Mouse (Mus musculus): ENCODE data around the gene Pip4k2a. TPM values are rescaled to one million over a fixed set of nuclear protein-coding genes. Genes with fewer than 3 reads are reported as not detected.

Pip4k2a gene
- polyA plus RNA-seq, 1 experiment = 7.1 TPM

DNA sequence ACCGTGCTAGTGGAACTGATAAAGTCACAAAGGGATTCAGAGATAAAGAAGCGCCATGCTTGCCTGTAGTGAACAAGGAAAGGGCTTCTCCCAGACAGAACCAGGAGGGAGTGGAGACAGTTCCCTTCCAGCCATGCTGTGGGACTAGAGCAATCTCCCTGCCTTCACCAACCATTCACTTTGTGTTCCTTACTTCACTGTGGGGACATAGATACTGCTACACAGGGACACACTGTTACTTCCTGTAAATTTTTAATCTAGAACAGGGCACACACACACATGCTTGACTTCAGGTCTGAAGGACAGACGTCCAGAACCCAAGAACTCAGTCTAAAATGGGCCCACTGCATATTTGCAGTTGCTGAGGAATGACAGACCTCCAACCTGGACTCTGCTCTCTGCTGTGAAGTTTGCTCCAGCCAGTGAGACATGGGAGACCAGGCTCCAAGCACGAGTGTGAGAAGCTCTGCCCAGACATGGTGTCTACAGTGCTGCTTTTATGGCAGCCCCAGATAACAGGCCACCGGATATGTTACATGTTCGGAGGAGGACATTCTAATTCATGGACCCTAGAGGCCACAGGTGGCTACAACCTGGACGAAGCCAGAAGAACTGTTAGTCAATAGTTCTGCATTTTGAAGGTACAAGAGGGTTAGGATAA is 69.2 kb downstream of the Pip4k2a start:
- no peaks in the 10 kb centered on the region for H3K36me3 ChIP-seq (ENCODE audit: control insufficient read depth, insufficient read depth, low read length)
- TF ChIP-seq POLR2A (IDR thresholded peaks at IDR 0.05; ENCODE audit: low read depth, low read length) = no peak
- TF ChIP-seq CTCF (conservative IDR thresholded peaks at IDR 0.05; ENCODE audit: insufficient read depth, insufficient read length, low read depth, low read length) = no peak
- no peaks in the 10 kb centered on the region for H3K27me3 ChIP-seq (replicated peaks; ENCODE audit: control insufficient read depth, insufficient read depth, low read length)
- no peak for DNase-seq
- no peak overlapping the region for H3K27ac ChIP-seq (ENCODE audit: insufficient read depth, low read depth, low read length)
- no peaks in the 10 kb centered on the region for H3K4me1 ChIP-seq (ENCODE audit: control insufficient read depth, insufficient read depth, low read length)
- no peak overlapping the region for H3K4me3 ChIP-seq (ENCODE audit: insufficient read depth, low read depth, low read length)
- 71% methylated on average over 7 of the region's 7 CpGs for WGBS

DNA sequence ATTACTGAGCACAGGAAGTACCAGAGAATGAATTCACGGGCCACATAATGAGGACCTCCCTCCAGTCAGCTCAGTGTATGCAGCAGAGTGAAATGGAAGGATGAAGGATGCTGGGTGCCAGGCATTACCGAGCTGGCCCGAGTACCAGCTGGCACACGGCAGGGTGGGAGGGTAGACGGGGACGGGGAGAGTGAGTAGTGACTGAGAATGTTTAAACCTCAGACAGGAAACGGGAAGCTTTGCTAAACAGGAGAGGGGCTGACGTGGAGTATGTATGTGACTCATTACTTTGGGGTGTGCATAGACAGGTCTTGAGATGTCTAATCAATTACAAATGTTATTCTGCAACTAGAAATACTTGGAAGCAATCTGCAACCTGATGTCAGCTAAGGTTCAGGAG is 69.7 kb downstream of the Pip4k2a start:
- no peak overlapping the region for H3K27ac ChIP-seq (ENCODE audit: insufficient read depth, low read depth, low read length)
- no peaks in the 10 kb centered on the region for H3K4me1 ChIP-seq (ENCODE audit: control insufficient read depth, insufficient read depth, low read length)
- no peak overlapping the region for H3K4me3 ChIP-seq (ENCODE audit: insufficient read depth, low read depth, low read length)
- no peaks in the 10 kb centered on the region for H3K36me3 ChIP-seq (ENCODE audit: control insufficient read depth, insufficient read depth, low read length)
- no peak for TF ChIP-seq CTCF (conservative IDR thresholded peaks at IDR 0.05; ENCODE audit: insufficient read depth, insufficient read length, low read depth, low read length)
- TF ChIP-seq POLR2A (IDR thresholded peaks at IDR 0.05; ENCODE audit: low read depth, low read length) = no peak
- 70% methylated on average over 8 of the region's 8 CpGs for WGBS
- no peak for DNase-seq
- no peaks in the 10 kb centered on the region for H3K27me3 ChIP-seq (replicated peaks; ENCODE audit: control insufficient read depth, insufficient read depth, low read length)

DNA sequence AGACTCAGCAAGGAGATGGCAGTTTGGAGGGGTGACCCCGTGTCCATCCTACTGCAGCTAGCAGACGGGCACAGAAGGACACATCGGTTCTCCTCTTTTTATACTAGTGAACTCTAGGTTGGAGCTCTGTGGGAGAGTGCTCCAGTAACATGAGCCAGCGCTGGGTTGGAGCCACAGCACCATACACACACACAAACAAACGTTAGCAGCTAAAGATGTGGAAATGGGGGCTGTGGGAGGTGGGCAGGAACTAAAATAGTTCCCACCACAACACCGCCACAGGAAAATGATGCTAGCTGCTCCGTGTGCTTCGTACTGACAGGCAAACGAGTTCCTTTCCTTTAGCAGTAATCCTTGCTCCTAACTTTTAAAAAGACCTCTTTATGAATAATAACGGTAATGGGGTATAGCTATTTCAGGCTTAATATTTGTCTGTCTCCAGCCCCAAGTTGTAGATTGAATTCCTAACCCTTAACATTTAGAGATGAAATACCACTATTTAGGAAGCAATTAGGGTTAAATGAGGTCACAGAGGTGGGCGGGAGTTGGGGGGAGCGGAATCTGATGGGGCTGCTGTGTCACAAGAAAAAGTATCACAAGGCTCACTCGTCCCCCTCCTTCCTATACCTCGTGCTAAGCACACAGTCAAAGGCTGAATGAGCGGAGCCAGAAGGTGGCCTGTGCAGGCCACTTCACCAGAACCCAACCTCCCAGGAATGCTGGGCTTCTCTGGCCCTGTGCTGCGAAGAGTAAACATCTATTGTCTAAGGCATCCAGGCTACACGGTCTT is 73.9 kb downstream of the Pip4k2a start:
- no peak for DNase-seq
- H3K27ac ChIP-seq (ENCODE audit: insufficient read depth, low read depth, low read length) = no peak overlapping the region
- H3K4me3 ChIP-seq (ENCODE audit: insufficient read depth, low read depth, low read length) = no peak overlapping the region
- no peaks in the 10 kb centered on the region for H3K36me3 ChIP-seq (ENCODE audit: control insufficient read depth, insufficient read depth, low read length)
- peaks cover 2% of the 10 kb centered on the region; the same call in 1 of the 2 replicates for H3K4me1 ChIP-seq (ENCODE audit: control insufficient read depth, insufficient read depth, low read length)
- no peaks in the 10 kb centered on the region for H3K27me3 ChIP-seq (replicated peaks; ENCODE audit: control insufficient read depth, insufficient read depth, low read length)
- WGBS = 48% methylated on average over 17 of the region's 17 CpGs
- no peak for TF ChIP-seq POLR2A (IDR thresholded peaks at IDR 0.05; ENCODE audit: low read depth, low read length)
- no peak for TF ChIP-seq CTCF (conservative IDR thresholded peaks at IDR 0.05; ENCODE audit: insufficient read depth, insufficient read length, low read depth, low read length)

DNA sequence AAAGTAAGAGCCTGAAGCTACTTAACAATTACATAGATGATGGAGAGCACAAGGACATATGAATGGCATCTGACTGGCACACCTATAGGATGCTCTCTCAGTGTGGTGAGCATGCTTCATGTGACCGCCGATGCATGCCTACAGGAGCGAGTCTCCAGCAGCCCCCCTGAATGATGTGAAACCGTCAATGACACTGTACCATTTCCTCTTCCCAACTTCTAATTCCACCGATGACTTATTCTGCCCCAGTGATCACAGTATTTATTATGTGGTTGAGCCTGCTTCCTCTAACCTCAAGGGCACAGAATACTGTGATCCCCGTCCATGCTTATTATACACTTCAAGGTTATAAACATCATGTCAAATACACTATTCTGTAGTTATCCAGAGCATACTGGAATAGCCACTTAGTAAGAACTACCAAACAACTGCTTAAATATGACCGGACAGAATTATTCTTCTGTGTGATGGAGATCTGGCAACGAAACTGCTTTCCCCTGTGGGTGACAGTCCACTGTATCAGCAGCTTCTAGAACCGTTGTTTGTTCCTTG is 74.8 kb downstream of the Pip4k2a start:
- Histone ChIP-seq H3K27ac (ENCODE audit: insufficient read depth, low read depth, low read length) (no peak overlapping the region), H3K4me1 (ENCODE audit: control insufficient read depth, insufficient read depth, low read length) (peaks cover 2% of the 10 kb centered on the region; the same call in 1 of the 2 replicates), H3K27me3 (replicated peaks; ENCODE audit: control insufficient read depth, insufficient read depth, low read length) (no peaks in the 10 kb centered on the region), H3K4me3 (ENCODE audit: insufficient read depth, low read depth, low read length) (no peak overlapping the region), H3K36me3 (ENCODE audit: control insufficient read depth, insufficient read depth, low read length) (no peaks in the 10 kb centered on the region)
- DNase-seq = no peak
- TF ChIP-seq CTCF (conservative IDR thresholded peaks at IDR 0.05; ENCODE audit: insufficient read depth, insufficient read length, low read depth, low read length) = no peak
- TF ChIP-seq POLR2A (IDR thresholded peaks at IDR 0.05; ENCODE audit: low read depth, low read length) = no peak
- 46% methylated on average over 9 of the region's 9 CpGs for WGBS

DNA sequence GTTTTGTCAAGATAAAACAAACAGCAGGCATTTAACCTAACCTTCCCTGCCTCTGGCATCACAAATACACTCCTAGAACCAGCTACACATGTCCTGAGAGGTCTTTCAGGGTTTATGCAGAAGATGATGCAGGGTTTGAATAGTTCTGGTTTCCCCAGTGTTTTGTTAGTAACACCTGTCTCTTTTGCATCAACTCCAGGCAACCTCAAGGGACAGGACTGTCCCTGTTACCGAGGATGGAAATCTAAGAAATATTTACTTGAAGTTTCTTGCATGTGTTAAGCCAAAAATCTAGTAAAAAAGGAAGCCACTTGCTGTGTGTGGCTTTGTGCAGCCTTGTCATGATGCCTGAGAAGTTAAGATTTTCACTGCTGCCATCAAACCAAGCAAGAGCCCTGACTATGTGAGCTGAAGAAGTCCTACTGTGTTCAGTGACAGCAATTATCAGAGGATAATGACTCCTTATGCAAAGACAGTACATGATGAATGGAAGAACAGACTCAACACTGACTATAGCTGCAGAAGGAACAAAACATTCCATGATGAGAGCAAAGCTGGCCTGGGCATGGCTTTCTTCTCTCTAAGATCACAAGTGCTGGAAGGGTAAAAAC is 76.3 kb downstream of the Pip4k2a start:
- H3K4me3 ChIP-seq (ENCODE audit: insufficient read depth, low read depth, low read length) = no peak overlapping the region
- DNase-seq = no peak
- H3K27ac ChIP-seq (ENCODE audit: insufficient read depth, low read depth, low read length) = no peak overlapping the region
- no peaks in the 10 kb centered on the region for H3K36me3 ChIP-seq (ENCODE audit: control insufficient read depth, insufficient read depth, low read length)
- H3K27me3 ChIP-seq (replicated peaks; ENCODE audit: control insufficient read depth, insufficient read depth, low read length) = no peaks in the 10 kb centered on the region
- H3K4me1 ChIP-seq (ENCODE audit: control insufficient read depth, insufficient read depth, low read length) = peaks cover 7% of the 10 kb centered on the region; the same call in 1 of the 2 replicates
- TF ChIP-seq CTCF (conservative IDR thresholded peaks at IDR 0.05; ENCODE audit: insufficient read depth, insufficient read length, low read depth, low read length) = no peak
- WGBS = 38% methylated on average over 1 of the region's 1 CpGs

DNA sequence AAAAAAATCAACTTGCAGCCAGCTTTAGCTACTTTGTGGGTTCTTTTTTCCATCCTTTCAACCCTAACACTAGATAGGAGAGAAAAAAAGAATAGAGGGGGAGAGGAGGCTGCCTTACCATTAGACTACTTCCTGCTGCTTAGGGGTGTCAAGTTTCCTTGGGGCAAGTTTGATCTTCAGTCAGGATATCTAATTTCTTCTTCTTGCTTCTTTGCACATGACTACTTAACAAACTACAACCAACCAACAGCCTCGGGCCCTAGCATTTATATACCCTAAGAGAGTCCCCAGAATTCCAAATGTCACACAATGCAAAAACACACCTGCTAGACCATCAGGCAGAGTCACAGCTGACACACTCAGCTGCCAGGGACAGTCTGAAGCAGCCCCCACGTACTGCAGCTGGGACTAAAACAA is 77.5 kb downstream of the Pip4k2a start:
- no peak overlapping the region for H3K4me3 ChIP-seq (ENCODE audit: insufficient read depth, low read depth, low read length)
- no peaks in the 10 kb centered on the region for H3K27me3 ChIP-seq (replicated peaks; ENCODE audit: control insufficient read depth, insufficient read depth, low read length)
- no peaks in the 10 kb centered on the region for H3K36me3 ChIP-seq (ENCODE audit: control insufficient read depth, insufficient read depth, low read length)
- no peak overlapping the region for H3K27ac ChIP-seq (ENCODE audit: insufficient read depth, low read depth, low read length)
- DNase-seq = no peak
- H3K4me1 ChIP-seq (ENCODE audit: control insufficient read depth, insufficient read depth, low read length) = peaks cover 7% of the 10 kb centered on the region; the same call in 1 of the 2 replicates
- 58% methylated on average over 2 of the region's 2 CpGs for WGBS
- TF ChIP-seq POLR2A (IDR thresholded peaks at IDR 0.05; ENCODE audit: low read depth, low read length) = no peak
- TF ChIP-seq CTCF (conservative IDR thresholded peaks at IDR 0.05; ENCODE audit: insufficient read depth, insufficient read length, low read depth, low read length) = no peak
